Comparison of ENCODE assay signal across 11 mouse cellular contexts in the genomic region with DNA sequence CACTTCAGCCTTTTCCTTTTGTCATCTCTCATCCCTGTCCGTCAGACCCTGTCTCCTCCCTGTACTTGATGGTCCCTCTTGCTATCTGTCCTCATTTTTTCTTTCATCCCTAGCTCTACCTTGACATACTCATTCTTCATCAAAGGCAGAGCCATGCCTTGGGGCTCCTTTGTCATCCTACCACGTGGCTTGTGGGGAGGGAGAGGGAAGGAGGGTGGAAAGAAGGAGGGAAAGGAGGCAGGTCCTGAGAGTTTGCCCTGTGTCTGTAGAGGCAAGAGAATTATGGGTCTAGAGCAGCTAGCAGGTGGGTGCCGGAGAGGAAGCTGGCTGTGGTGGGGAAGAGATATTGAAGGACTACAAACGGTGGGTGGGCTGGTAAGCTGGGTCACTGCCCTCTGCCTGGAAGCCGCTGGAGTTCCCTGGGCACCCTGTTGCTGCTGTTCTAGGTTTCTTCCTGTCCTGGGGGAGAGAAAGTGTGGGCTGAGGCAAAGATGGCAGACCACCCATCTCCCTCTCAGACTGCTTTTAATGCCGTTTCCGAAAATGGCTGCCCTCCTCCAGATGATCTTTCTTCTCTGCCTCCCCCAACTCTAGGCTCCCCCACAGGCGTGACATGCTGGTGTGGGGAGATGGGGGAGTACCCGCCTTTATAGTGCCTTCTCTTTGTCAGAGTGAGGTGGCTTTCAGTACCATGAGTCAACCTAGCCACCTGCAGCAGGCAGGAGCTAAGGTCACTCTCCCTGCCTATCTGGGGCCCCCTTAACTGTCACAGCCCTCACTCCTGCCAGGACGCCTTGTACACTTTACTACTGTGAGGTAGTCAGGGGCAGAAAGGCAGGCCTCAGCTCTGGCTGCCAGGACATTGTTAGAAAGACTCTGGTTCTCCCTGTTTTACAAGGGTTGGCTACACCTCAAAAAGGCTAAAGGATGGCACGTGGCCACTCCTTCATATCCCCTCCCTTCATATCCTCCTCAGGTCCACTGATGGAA. TPM values are rescaled to one million over a fixed set of nuclear protein-coding genes. Genes with fewer than 3 reads are reported as not detected.
DNase-seq lines count a peak whose midpoint lies in the region; ATAC-seq lines count a peak whose summit lies in the region.
"Had no signal": no experiment of that assay in that cellular context is flagged by ENCODE, and none has a peak within 500 bp of the region (broad histone marks: within the 10 kb centered on the region; RNA-seq: fewer than 3 reads in every experiment).

No protein-coding gene starts in this region.

- H3K4me1 ChIP-seq in heart, embryonic 11.5 days (ENCODE audit: control insufficient read depth, insufficient read depth, low read length), result peaks cover 48% of the 10 kb centered on the region
- peaks cover 49% of the 10 kb centered on the region for H3K4me1 ChIP-seq in embryonic facial prominence, embryonic 13.5 days
- peaks cover 69% of the 10 kb centered on the region for H3K4me1 ChIP-seq in hindbrain, embryonic 14.5 days (replicated peaks; ENCODE audit: control insufficient read depth, insufficient read depth, low read length)

- H3K27ac ChIP-seq in heart, embryonic 11.5 days (ENCODE audit: low read depth, low read length), result no peak overlapping the region
- no peak overlapping the region for H3K27ac ChIP-seq in embryonic facial prominence, embryonic 13.5 days
- H3K27ac ChIP-seq in hindbrain, embryonic 14.5 days, result peak overlapping the region; percentile 98

- H3K4me2 ChIP-seq in heart, embryonic 11.5 days, result peak overlapping the region; percentile 85
- H3K4me2 ChIP-seq in embryonic facial prominence, embryonic 13.5 days, result peak overlapping the region; percentile 78
- peak overlapping the region; percentile 91 for H3K4me2 ChIP-seq in hindbrain, embryonic 14.5 days (replicated peaks)

- no peaks in the 10 kb centered on the region for H3K9me3 ChIP-seq in heart, embryonic 11.5 days (replicated peaks; ENCODE audit: control insufficient read depth, low read length)
- H3K9me3 ChIP-seq in embryonic facial prominence, embryonic 13.5 days, result no peaks in the 10 kb centered on the region
- H3K9me3 ChIP-seq in hindbrain, embryonic 14.5 days (ENCODE audit: control insufficient read depth, low read length), result no peaks in the 10 kb centered on the region
- H3K9me3 ChIP-seq: G1E had no signal

- no peak for ATAC-seq in heart, embryonic 11.5 days (replicated peaks; ENCODE audit: insufficient number of reproducible peaks, low FRiP score, low TSS enrichment)
- no peak for ATAC-seq in embryonic facial prominence, embryonic 13.5 days (ENCODE audit: insufficient number of reproducible peaks, insufficient read depth, low FRiP score, low TSS enrichment, low read depth)
- no peak for ATAC-seq in hindbrain, embryonic 14.5 days (ENCODE audit: low FRiP score)

- peak overlapping the region; percentile 75; the same call in 1 of the 2 replicates for H3K4me3 ChIP-seq in heart, embryonic 11.5 days (ENCODE audit: low read depth, low read length)
- no peak overlapping the region for H3K4me3 ChIP-seq in embryonic facial prominence, embryonic 13.5 days
- peak overlapping the region; percentile 85 for H3K4me3 ChIP-seq in hindbrain, embryonic 14.5 days (replicated peaks; ENCODE audit: low read length)

- 0 out of 2 replicates have a peak overlapping the region, but pooled peaks have one; percentile 12 for H3K9ac ChIP-seq in heart, embryonic 11.5 days (ENCODE audit: low read depth, low read length)
- H3K9ac ChIP-seq in embryonic facial prominence, embryonic 13.5 days, result peak overlapping the region; percentile 44; the same call in 1 of the 2 replicates
- peak overlapping the region; percentile 98 for H3K9ac ChIP-seq in hindbrain, embryonic 14.5 days

- intact Hi-C loops in heart, postnatal 14 days (cut with DNase I), result no loop called here

- H3K27me3 ChIP-seq in heart, embryonic 11.5 days (ENCODE audit: control insufficient read depth, insufficient read depth, low read length), result peaks cover 17% of the 10 kb centered on the region
- peaks cover 15% of the 10 kb centered on the region for H3K27me3 ChIP-seq in embryonic facial prominence, embryonic 13.5 days
- H3K27me3 ChIP-seq in hindbrain, embryonic 14.5 days (ENCODE audit: control insufficient read depth, insufficient read depth, low read length), result no peaks in the 10 kb centered on the region

- WGBS in heart, embryonic 11.5 days (ENCODE audit: insufficient replicate concordance), result 58% methylated on average over 10 of the region's 11 CpGs
- 59% methylated on average over 11 of the region's 11 CpGs for WGBS in embryonic facial prominence, embryonic 13.5 days
- WGBS in hindbrain, embryonic 14.5 days, result 48% methylated on average over 11 of the region's 11 CpGs

- no peaks in the 10 kb centered on the region for H3K36me3 ChIP-seq in heart, embryonic 11.5 days (ENCODE audit: control insufficient read depth, insufficient read depth, low read length)
- peaks cover 21% of the 10 kb centered on the region for H3K36me3 ChIP-seq in embryonic facial prominence, embryonic 13.5 days
- peaks cover 30% of the 10 kb centered on the region for H3K36me3 ChIP-seq in hindbrain, embryonic 14.5 days (replicated peaks; ENCODE audit: control insufficient read depth, insufficient read depth)

- DNase-seq in heart, postnatal 14 days, result no peak
- no peak for DNase-seq in hindbrain, embryonic 14.5 days (ENCODE audit: low spot score)
- DNase-seq in naive thymus-derived CD4-positive, alpha-beta T cell, adult 2 months (ENCODE audit: low read depth), result peak; percentile 10
- DNase-seq in layer of hippocampus, adult 9-10 months (ENCODE audit: low spot score), result no peak
- DNase-seq in layer of hippocampus, adult 8-10 months (ENCODE audit: low spot score in 2 of 2), result no peak
- no peak for DNase-seq in frontal cortex, postnatal 10 days (ENCODE audit: low spot score in 2 of 2)

RNA-seq across cellular contexts. Expression of gene Dnajb5, which starts 1.9 kb away (rescaled TPM):
- 11.8 and 12.9 TPM in 2 replicates for polyA plus RNA-seq in heart, embryonic 11.5 days (2014; fragmentation: Nextera tagmentation; extraction: Ambion mirVana)
- 10 to 100 TPM; 68.7 to 78.0 TPM for total RNA-seq in heart, postnatal 14 days (2021)
- 7.2 and 8.0 TPM in 2 replicates for polyA plus RNA-seq in embryonic facial prominence, embryonic 13.5 days (2015; fragmentation: Nextera tagmentation; extraction: Ambion mirVana)
- 38.5 and 42.0 TPM in 2 replicates for polyA plus RNA-seq in hindbrain, embryonic 14.5 days (2014; fragmentation: Nextera tagmentation; extraction: Ambion mirVana)
- total RNA-seq in layer of hippocampus, adult 8-10 months (2022), result 100 to 1,000 TPM; 162 to 202 (median 187) TPM

RNA-seq across cellular contexts. Expression of gene 1700022I11Rik, which starts 17.9 kb away (rescaled TPM):
- polyA plus RNA-seq in heart, embryonic 11.5 days (2014; fragmentation: Nextera tagmentation; extraction: Ambion mirVana), result 0.36 and 0.69 TPM in 2 replicates
- not detected for total RNA-seq in heart, postnatal 14 days (2021)
- 0.25 and 1.2 TPM in 2 replicates for polyA plus RNA-seq in embryonic facial prominence, embryonic 13.5 days (2015; fragmentation: Nextera tagmentation; extraction: Ambion mirVana)
- polyA plus RNA-seq in hindbrain, embryonic 14.5 days (2014; fragmentation: Nextera tagmentation; extraction: Ambion mirVana), result 0.63 and 0.71 TPM in 2 replicates
- total RNA-seq in layer of hippocampus, adult 8-10 months (2022), result not detected
- total RNA-seq: layer of hippocampus, postnatal 10 days had no signal
- polyA plus RNA-seq: G1E had no signal

RNA-seq across cellular contexts. Expression of gene Phf24, which starts 35.0 kb away (rescaled TPM):
- polyA plus RNA-seq in heart, embryonic 11.5 days (2014; fragmentation: Nextera tagmentation; extraction: Ambion mirVana), result 1.9 and 2.4 TPM in 2 replicates
- 1 to 10 TPM; 6.0 to 8.4 TPM for total RNA-seq in heart, postnatal 14 days (2021)
- polyA plus RNA-seq in embryonic facial prominence, embryonic 13.5 days (2015; fragmentation: Nextera tagmentation; extraction: Ambion mirVana), result 1.4 and 2.3 TPM in 2 replicates
- polyA plus RNA-seq in hindbrain, embryonic 14.5 days (2014; fragmentation: Nextera tagmentation; extraction: Ambion mirVana), result 43.5 and 47.8 TPM in 2 replicates
- total RNA-seq in layer of hippocampus, adult 8-10 months (2022), result 100 to 1,000 TPM; 148 to 179 (median 158) TPM
- total RNA-seq: neutrophil, adult 5-6 weeks had no signal

RNA-seq across cellular contexts. Expression of gene Vcp, which starts 48.8 kb away (rescaled TPM):
- 472 and 544 TPM in 2 replicates for polyA plus RNA-seq in heart, embryonic 11.5 days (2014; fragmentation: Nextera tagmentation; extraction: Ambion mirVana)
- total RNA-seq in heart, postnatal 14 days (2021), result 100 to 1,000 TPM; 285 to 286 TPM
- 530 and 567 TPM in 2 replicates for polyA plus RNA-seq in embryonic facial prominence, embryonic 13.5 days (2015; fragmentation: Nextera tagmentation; extraction: Ambion mirVana)
- 470 and 518 TPM in 2 replicates for polyA plus RNA-seq in hindbrain, embryonic 14.5 days (2014; fragmentation: Nextera tagmentation; extraction: Ambion mirVana)
- total RNA-seq in layer of hippocampus, adult 8-10 months (2022), result 100 to 1,000 TPM; 174 to 191 (median 185) TPM

RNA-seq across cellular contexts. Expression of gene Fancg, which starts 58.8 kb away (rescaled TPM):
- 11.0 and 11.5 TPM in 2 replicates for polyA plus RNA-seq in heart, embryonic 11.5 days (2014; fragmentation: Nextera tagmentation; extraction: Ambion mirVana)
- 1 to 10 TPM; 4.7 to 4.8 TPM for total RNA-seq in heart, postnatal 14 days (2021)
- 18.6 and 26.6 TPM in 2 replicates for polyA plus RNA-seq in embryonic facial prominence, embryonic 13.5 days (2015; fragmentation: Nextera tagmentation; extraction: Ambion mirVana)
- 15.6 and 20.1 TPM in 2 replicates for polyA plus RNA-seq in hindbrain, embryonic 14.5 days (2014; fragmentation: Nextera tagmentation; extraction: Ambion mirVana)
- 10 to 100 TPM; 14.0 to 17.1 (median 15.5) TPM for total RNA-seq in layer of hippocampus, adult 8-10 months (2022)

Comparison
In these comparisons a context has a peak if more than half of its experiments do, and no peak if none do; other contexts are left out.
1. H3K9ac ChIP-seq: peak in every context shown above with its lines; median percentile 98 in hindbrain, embryonic 14.5 days; 44 in embryonic facial prominence, embryonic 13.5 days; 12 in heart, embryonic 11.5 days.
2. RNA of gene Phf24, which starts 35.0 kb away (polyA plus RNA-seq): 43.5 to 47.8 TPM in hindbrain, embryonic 14.5 days; 1.9 to 2.4 TPM in heart, embryonic 11.5 days and 1.4 to 2.3 TPM in embryonic facial prominence, embryonic 13.5 days; every median in the first group is over 10 times any median in the second.
3. Peak in every context shown above with its lines, with median percentiles within 50 percentile points of each other: H3K4me2 ChIP-seq.